Mouse (Mus musculus): ENCODE measurements at regions not wholly inside any gene's neighbourhood (a gene's known extent, or its start where the extent isn't known, plus 50 kb on each side); places are given as distances from the start of the nearest gene placed in this dataset.
A peak's percentile ranks its signal among the peaks of the same experiment; 100 is the strongest.

DNA sequence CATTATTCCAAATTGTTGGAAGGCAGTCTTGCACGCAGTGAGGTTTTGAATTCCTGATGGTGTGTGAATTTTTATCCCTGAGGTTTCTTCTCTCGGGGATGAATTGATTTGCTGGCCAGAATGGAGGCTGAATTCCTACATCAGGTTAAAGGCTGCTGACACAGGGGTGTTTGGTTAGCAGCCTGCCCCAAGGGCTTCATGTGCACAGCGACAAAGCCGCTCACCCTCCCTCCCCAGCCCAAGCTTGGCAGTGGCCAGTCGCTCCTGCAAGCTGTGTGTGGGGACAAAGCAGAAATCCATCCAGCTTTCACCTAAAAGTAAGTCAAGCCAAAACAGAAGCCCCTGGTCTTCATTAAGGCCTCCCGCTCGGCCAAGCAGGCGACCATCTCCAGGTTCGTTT is 151.4 kb upstream of the Eomes start:
- DNase-seq (ENCODE audit: low spot score in 2 of 2) = no peak

DNA sequence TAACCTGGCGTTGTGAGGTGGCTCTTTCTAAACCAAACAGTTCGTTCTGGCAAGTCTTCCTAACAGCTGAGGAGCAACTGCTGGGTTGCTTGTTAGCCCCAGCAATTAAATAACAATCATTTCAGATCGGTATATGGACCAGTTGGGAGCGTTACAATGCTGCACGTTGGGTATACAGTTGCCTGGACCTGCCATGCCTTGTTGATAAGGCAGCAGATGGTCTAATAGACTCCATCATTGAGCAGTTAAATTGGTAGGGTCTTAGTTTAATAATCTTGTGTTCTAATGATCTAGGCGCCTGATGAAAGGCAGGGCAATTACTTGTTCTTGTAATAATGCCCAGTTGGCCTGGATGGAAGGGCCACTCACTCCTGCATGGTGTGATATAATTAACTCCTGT is 150.1 kb upstream of the Eomes start:
- DNase-seq (ENCODE audit: low spot score in 2 of 2) = no peak

DNA sequence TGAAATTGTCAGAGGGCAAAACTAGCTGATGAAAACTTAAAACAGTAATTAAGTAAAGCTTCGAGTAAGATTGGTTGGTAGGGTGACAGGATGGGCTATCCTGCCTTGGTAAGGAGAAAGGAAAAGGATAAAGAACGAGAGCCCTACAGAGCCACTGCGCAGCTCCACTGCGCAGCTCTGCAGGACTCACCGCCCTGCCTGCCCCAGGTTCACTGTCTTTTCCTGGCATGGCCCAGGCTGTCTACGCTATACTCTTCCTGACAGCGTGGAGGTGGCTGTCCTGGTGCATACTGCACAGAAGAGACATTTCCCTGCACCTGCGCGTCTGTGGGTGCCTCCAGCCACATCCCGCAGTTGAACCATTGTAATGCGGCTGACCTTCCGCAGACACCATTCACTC is 136.6 kb upstream of the Eomes start:
- no peak for DNase-seq (ENCODE audit: low spot score in 2 of 2)

DNA sequence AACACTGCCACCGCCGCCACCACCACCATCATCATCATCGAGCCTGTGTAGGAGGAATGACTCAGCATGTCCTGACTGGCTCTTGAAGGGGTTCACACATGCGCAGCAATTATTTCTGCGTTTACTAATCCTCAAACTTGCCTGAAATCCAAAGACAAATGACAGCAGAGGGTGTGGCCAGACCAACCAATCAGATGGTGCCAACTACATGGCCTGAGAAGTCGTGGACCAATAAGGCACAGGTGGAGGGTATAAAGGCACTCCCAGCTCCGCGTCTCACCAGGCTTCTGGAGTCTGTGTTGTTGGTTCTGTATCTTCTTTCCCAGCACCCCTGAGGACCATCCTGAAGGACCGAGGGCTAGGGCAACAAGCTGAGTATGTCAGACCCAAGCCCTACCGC is 123.1 kb upstream of the Eomes start:
- no peak for DNase-seq (ENCODE audit: low spot score in 2 of 2)

DNA sequence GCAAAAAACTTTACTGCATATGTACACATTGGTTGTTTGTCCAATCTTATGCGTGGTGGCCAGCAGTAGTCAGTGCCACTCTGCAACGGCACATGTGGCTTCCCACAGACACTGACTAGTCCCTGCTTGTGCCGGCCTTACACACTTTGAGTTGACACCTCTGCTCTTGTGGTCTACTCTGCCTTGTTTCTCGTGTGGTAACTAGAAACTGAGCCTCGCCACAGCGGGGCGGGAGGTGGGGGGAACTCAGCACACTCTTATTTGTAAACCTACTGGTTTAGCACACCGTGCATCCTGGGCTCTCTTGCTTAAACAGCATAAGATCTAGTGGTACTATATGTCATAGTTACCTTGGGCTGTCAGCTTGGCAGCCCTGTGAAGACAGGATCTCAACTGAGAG is 120.6 kb upstream of the Eomes start:
- DNase-seq (ENCODE audit: low spot score in 2 of 2) = no peak

DNA sequence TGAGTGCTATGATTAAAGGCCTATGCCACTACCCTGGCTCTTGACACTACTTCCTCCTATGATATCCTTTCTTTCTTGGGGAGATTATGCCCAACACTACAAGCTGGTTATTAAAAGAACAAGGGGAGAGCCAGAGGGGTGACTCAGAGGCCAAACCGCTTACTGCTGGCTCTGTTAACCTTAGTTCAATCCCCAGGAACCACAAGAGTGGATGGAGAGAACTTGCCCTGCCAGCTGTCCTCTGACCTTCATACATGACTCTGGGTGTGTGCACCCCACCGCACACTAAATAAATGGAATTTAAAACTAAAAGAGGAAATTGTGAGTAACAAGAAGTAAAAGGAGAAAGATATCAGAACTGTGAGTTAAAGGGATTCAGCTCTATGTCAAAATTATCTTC is 114.1 kb upstream of the Eomes start:
- no peak for DNase-seq (ENCODE audit: low spot score in 2 of 2)

DNA sequence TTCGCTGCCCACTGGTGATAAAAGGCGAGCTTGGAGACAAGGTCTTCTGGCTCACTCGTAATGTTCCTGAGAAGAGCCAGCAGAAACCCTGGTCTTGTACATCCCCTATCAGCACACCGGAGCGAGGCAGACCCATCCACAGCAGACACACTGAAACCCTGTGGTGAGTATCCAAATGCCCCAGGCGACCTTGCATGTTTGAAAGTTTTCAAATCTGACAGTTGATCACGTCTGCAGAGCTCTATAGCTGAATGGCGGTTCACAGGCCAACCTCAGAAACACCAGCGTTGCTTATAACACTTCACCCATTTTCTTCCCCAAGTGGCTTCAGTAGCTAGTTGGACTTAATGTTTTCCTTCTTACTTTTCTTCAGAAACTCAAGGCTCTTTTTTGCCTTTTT is 112.6 kb upstream of the Eomes start:
- no peak for DNase-seq (ENCODE audit: low spot score in 2 of 2)

DNA sequence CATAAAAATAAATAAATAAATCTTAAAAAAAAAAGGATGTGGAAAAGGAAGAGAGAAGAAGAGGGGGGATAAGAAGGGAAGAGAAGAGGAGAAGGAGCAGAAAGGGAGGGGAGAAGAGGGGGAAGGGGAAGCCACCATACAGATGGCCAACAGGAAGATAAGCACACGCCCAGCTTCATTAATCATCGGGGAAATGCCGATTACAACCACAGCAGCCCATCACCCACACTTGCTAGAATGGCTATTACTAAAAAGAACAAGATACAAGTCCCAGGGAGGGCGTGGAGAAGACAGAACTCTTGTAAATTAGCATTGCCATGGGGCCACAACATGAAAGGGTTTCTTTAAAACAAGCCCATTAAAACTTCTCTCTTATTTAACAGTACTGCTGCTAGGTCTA is 110.7 kb upstream of the Eomes start:
- no peak for DNase-seq (ENCODE audit: low spot score in 2 of 2)

DNA sequence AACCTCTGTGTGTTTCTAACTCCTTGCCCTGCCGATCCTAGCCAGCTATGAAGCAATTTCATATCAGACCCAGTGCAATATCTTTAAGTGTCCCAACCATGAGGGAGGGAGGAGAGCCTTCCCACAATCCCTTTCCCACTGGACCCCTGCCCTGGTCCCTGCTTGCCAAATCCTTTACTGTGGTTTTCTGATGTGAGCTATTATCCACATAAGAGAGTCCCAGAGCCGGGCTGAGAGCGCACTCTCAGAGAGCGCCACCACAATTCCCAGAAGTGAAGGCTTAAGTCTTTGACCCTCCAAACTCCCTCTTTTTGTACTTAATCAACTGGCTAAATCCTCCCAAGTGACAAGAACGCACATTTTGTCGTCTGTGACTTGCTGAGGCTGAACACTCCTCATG is 107.4 kb upstream of the Eomes start:
- DNase-seq (ENCODE audit: low spot score in 2 of 2) = no peak

DNA sequence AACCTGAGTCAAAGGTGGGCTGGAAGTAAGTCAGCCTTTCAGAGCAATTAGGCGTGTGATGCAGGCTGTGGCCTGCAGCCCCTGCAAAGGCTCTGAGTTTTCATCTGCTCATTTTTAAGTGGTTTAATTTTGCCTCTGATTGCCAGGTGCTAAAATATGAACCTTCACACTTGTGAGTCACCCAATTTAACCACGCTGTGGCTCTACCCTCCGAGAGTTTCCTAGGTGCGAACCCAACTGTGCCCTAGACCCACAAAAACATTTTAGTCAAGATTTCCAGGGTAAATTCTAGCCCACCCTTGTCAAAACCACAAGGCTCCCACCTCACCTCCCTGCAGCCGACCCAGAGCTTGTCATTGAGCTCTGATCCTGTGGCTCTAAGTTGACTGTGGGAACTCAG is 103.3 kb upstream of the Eomes start:
- DNase-seq (ENCODE audit: low spot score in 2 of 2) = no peak

DNA sequence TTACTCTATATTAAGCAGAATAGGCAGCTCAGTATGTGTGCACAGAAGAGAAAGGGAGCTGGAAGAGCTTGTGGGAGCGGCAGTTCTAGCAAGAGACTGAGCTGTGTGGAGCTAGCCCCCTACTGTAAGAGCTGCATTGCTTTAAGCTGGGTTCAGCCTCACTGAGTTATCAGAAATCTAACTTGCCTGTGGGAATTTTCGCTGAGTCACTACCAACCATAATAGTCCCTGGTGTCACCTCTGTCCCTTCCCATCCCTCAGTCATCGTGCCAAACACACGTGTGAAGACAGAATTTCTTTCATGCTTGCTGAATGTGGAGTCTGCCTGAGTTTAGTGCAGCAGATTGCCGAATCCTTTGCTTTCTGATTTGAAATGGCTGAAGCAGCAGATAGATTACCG is 99.0 kb upstream of the Eomes start:
- no peak for DNase-seq (ENCODE audit: low spot score in 2 of 2)

DNA sequence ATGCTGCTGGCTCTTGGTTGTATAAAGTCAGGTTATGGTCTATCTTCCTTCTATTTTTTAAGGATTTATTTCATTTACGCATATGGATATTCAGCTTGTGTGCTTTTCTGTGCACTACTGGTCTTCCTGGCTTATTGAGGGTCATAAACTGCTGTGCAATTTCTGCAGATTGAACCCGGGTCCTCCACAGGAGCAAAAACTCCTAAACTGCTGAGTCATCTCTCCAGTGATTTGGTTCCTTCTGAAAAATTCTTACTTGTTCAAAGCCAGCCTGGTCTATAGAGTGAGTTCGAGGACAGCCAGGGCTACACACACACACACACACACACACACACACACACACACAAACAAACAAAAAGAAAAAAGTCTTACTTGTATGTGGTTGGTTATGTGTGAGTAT is 95.5 kb upstream of the Eomes start:
- no peak for DNase-seq (ENCODE audit: low spot score in 2 of 2)

DNA sequence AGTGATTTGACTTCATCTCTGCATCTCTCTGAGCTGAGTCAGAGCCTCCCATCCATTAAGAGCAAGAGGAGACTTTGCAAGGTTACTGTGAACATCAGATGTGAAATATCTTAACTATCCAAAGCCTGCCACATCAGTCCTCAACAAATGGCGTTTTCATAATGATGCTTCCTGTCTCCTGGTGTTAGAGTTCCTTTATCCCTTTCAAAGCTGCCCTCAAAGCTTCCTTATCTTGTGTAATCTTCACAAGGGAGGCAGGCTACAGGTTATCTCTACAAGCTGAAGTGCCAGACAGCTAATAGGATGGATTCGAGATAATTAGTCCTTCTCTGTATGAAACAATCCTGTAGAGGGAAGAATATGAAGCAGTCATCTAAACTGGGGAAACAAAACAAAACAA is 93.4 kb upstream of the Eomes start:
- DNase-seq (ENCODE audit: low spot score in 2 of 2) = no peak

DNA sequence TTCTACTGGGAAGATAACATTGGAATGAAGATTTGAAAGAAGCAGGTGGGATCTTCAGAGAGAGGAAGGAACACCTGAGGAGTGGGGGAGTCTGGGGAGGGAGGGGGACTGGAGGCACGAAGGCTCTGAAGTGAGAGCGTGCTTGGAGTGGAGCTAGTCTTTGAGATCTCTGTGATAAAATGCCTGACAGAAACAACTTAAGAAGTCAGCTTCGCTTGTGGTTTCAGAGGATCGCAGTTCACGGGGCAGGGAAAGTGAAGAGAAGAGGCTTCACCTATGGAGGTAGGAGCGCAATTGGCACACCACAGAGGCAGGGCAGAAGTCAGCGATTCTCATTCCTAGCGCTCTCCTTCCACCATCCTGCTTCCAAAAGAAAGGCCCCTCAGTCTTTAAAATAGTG is 90.4 kb upstream of the Eomes start:
- DNase-seq (ENCODE audit: low spot score in 2 of 2) = peak in 1 of 2 experiments; percentile 17

DNA sequence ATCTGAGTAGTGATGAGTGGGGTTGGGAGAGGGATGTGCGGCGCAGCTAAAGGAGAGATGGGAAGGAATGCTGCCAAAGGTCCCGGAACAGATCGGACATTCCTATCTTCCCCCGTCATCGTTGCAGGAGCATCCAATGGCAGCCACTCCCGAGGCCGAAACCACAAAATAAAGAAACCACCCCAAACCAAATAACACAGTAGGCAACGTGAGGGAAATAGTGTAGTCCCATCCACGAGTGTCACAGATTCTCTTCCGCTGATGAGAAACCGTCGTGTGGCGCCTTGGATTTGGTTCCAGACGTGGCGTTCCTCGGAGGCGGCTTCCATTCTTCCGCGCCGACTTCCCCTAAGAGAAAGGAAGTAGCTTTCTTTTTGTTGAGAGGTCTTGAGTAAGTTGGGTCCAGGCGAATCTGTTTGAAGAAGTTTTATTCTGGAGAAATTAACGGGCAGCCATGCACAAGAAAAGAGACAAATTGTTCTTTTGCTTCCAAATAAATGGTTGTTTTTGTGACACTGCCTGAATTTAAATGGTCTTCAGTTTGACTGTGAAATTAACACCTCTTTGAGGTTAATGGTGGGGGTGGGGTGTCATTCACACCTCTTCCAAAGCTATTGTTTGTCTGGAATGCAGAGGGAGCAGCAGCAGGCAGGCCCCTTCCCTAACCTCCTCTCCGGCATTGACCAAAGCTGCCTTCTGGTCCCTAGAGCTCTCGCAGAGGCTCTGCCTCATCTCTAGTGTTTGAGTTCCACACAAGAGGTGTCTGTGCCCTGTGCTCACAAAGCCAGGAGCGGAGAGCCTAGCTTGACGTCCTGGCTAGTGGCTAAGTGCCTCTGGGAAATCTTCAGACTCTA is 88.3 kb upstream of the Eomes start:
- DNase-seq (ENCODE audit: low spot score in 2 of 2) = no peak

DNA sequence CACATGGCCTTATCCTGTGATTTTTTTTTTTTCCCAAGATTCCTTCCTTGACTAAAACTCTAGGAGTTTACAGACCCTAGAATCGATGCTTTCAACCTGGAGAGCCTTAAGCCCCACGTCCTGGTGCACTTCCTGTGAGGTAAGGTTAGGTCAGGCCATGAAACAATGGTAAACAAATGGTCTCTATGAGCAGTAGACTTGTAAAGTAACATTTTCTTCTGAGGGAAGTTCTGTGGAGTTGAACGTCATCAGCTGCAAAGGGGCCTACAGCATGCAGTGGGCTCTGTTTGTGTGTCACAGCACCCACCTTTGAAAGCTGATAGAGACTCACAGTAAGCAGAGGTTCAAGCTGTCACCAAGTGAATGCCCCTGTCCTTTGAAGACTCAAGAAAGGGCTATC is 87.3 kb upstream of the Eomes start:
- DNase-seq (ENCODE audit: low spot score in 2 of 2) = no peak

DNA sequence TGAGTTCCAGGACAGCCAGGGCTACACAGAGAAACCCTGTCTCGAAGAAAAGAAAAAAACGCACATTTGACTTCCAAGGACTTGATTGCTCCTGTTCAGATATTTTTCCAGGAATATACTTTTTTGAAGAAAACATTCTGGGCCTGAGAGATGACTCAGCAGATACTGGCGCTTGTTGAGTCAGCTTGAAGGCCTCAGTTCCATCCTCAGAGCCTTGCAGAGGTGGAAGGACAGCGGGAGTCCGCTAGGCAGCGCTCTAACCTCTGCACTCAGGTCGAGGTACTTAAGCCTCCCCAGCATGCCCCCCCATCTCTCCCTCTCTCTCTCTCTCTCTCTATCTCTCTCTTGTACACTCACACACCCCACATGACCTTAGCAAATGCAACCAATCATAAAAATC is 86.3 kb upstream of the Eomes start:
- DNase-seq (ENCODE audit: low spot score in 2 of 2) = no peak

DNA sequence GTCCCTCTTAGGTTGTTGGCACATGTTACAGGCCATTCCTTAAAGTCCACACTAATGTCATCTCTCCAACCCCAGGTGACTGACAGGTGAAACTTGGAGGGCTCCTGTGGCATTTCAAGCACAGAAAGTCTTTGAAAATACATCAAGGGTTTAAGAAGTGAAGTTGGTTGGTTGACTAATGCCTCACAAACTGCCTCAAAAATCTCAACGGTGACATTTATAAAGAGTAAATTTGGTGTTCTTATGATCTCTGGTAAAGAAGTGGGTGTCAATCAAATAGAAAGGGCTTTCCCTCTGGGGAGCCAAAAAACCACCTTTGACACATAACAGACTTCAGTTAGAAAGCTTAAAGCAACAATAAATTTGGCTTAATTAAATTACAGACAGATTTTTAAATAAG is 85.2 kb upstream of the Eomes start:
- DNase-seq (ENCODE audit: low spot score in 2 of 2) = no peak

DNA sequence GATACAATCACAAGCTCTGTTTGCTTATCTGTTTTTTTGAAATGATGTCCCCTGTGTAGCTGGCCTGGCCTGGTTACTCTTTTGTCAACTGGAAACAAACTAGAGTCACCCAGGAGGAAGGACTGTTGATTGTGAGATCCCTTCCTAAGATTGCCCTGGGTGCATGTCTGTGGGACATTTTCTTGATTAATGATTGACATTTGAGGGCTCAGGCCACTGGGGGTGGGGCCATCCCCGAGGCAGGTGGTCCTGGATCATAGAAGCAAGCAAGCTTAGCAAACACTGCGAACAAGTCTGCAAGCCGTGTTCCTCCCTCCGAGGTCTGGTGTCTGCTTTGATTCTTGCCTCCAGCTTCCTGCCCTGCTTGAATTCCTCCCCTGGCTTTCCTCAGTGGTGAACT is 84.4 kb upstream of the Eomes start:
- DNase-seq (ENCODE audit: low spot score in 2 of 2) = no peak

DNA sequence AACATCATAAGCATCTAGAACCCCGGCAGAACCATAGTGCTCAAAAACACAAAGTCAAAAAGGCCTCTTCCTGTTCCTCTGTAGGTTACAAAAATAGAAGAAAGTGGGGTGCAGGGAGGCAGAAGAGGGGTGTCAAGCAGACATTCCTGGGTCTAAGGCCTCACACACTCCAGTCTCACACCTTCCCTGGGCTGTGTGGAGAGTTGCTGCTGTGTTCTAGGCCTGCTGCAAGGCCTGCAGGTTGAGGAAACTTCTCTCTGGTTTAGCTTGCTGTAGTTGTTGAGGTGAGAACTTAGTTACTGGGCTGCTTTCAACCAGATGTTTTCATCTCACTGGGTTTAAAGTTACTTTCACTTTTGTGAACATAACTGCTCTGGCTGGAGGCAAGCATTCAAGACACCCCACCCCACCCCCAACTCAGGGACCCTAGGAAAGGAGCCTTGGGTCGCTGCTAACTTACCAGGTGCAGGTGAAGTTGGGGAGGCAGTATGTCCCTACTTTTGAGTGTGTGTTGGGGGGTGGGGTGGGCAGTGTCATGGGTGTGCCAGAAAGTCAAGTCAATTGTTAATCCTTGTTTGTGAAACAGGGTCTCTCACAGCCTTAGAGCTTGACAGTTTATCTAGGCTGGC is 81.5 kb upstream of the Eomes start:
- peak; percentile 66 to 76 for DNase-seq (ENCODE audit: low spot score in 2 of 2)

DNA sequence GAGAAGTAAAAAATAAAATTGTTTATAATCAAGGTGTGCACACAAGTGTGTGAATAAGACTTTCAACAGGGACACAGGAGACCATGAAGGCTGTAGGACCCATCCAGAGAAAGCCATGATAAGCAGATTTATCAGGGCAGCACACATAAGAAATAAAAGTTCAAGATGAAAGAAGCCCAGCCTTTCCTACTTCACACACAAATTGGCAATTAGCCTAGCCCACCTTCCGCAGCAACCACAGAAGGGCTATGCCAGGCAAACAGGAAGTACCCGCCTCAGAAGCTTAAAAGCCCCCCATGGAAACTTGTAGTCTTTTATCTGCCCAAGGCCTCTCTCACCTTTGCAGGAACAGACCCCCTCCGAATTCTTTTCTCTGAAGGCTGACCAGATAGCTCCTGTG is 77.5 kb upstream of the Eomes start:
- no peak for DNase-seq (ENCODE audit: low spot score in 2 of 2)

DNA sequence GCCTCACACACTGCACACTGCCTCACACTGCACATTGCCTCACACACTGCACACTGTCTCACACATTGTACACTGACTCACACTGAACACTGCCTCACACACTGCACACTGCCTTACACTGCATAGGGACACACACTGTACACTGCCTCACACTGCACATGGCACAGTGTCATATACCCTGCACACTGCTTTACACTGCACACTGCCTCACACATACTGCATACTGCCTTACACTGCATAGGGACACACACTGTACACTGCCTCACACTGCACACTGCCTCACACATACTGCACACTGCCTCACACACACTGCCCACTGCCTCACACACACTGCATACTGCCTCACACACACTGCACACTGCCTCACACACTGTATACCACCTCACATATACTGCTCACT is 76.8 kb upstream of the Eomes start:
- no peak for DNase-seq (ENCODE audit: low spot score in 2 of 2)

DNA sequence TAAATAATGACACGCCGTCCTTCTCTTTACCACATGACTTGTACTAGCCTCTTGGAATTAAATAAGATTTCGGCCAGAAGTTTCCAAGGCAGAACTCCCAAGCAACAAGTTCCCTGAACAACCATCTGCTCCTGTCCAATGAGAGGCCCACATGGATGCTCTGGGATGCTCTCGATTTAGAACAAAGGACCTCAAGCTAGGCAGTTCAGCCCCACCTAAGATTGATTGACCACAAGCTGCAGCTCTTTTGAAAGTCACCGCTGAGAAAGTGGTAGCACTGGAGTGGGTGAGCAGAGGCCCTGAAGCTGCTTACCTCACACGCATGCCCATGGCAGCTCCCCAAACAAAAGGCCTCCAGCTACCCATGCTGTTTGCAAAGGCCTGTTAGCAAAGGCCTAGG is 73.1 kb upstream of the Eomes start:
- DNase-seq (ENCODE audit: low spot score in 2 of 2) = no peak

Data from thymus, postnatal 10 days (tissue).